Mouse (Mus musculus): ENCODE results near the gene Ifrd2. TPM values are rescaled to one million over a fixed set of nuclear protein-coding genes. Genes with fewer than 3 reads are reported as not detected.

The Ifrd2 gene
- polyA plus RNA-seq, 1 experiment = 45.3 TPM

- Histone ChIP-seq H3K27me3 (ENCODE audit: control insufficient read depth, insufficient read depth, low read length, poor library complexity, severe bottlenecking) (no peaks in the 10 kb centered on the region), H3K9me3 (replicated peaks; ENCODE audit: control insufficient read depth, insufficient read depth, low read length, poor library complexity, severe bottlenecking) (no peaks in the 10 kb centered on the region), H3K27ac (ENCODE audit: insufficient read depth, low read length) (peak within 1 kb of the TSS; percentile 89), H3K9ac (ENCODE audit: low read depth, poor library complexity, severe bottlenecking) (peak within 1 kb of the TSS; percentile 47), H3K4me1 (ENCODE audit: control insufficient read depth, insufficient read depth, low read length) (peaks cover 2% of the 10 kb centered on the region), H3K4me3 (ENCODE audit: low read depth, low read length) (peak within 1 kb of the TSS; percentile 85), H3K36me3 (ENCODE audit: control insufficient read depth, insufficient read depth, low read length, poor library complexity, severe bottlenecking) (peaks cover 10% of the 10 kb centered on the region)
- TF ChIP-seq CTCF (IDR thresholded peaks at IDR 0.05; ENCODE audit: low read depth, low read length) (no peak), POLR2A (IDR thresholded peaks at IDR 0.05; ENCODE audit: insufficient read depth, low read length) (peak; percentile 60), EP300 (IDR thresholded peaks at IDR 0.05; ENCODE audit: insufficient read depth, low read depth, low read length) (no peak)
Measured at GRCm38 (mm10) chr9:107576357-107577107, 10.9 kb upstream of the Ifrd2 start, which contains the start of gene Hyal1. Gene Hyal1 (plus strand): TSS chr9:107576927.

- TF ChIP-seq POLR2A (IDR thresholded peaks at IDR 0.05; ENCODE audit: insufficient read depth, low read length) (no peak), CTCF (IDR thresholded peaks at IDR 0.05; ENCODE audit: low read depth, low read length) (no peak), EP300 (IDR thresholded peaks at IDR 0.05; ENCODE audit: insufficient read depth, low read depth, low read length) (no peak)
- no peaks in the 10 kb centered on the region for H3K36me3 ChIP-seq (ENCODE audit: control insufficient read depth, insufficient read depth, low read length, poor library complexity, severe bottlenecking)
- H3K4me1 ChIP-seq (ENCODE audit: control insufficient read depth, insufficient read depth, low read length) = peaks cover 2% of the 10 kb centered on the region
- H3K4me3 ChIP-seq (ENCODE audit: low read depth, low read length) = no peak overlapping the region; the same call in 1 of the 2 replicates
- H3K9ac ChIP-seq (ENCODE audit: low read depth, poor library complexity, severe bottlenecking) = 0 out of 2 replicates have a peak overlapping the region, but pooled peaks have one; percentile 47
- H3K27me3 ChIP-seq (ENCODE audit: control insufficient read depth, insufficient read depth, low read length, poor library complexity, severe bottlenecking) = no peaks in the 10 kb centered on the region
- H3K9me3 ChIP-seq (replicated peaks; ENCODE audit: control insufficient read depth, insufficient read depth, low read length, poor library complexity, severe bottlenecking) = no peaks in the 10 kb centered on the region
- H3K27ac ChIP-seq (ENCODE audit: insufficient read depth, low read length) = no peak overlapping the region
Measured at GRCm38 (mm10) chr9:107577871-107578270, 9.6 kb upstream of the Ifrd2 start.

- no peaks in the 10 kb centered on the region for H3K27me3 ChIP-seq (ENCODE audit: control insufficient read depth, insufficient read depth, low read length, poor library complexity, severe bottlenecking)
- H3K9ac ChIP-seq (ENCODE audit: low read depth, poor library complexity, severe bottlenecking) = no peak within 1 kb of the TSS
- no peaks in the 10 kb centered on the region for H3K36me3 ChIP-seq (ENCODE audit: control insufficient read depth, insufficient read depth, low read length, poor library complexity, severe bottlenecking)
- H3K27ac ChIP-seq (ENCODE audit: insufficient read depth, low read length) = no peak within 1 kb of the TSS
- peaks cover 2% of the 10 kb centered on the region for H3K4me1 ChIP-seq (ENCODE audit: control insufficient read depth, insufficient read depth, low read length)
- H3K9me3 ChIP-seq (replicated peaks; ENCODE audit: control insufficient read depth, insufficient read depth, low read length, poor library complexity, severe bottlenecking) = no peaks in the 10 kb centered on the region
- H3K4me3 ChIP-seq (ENCODE audit: low read depth, low read length) = no peak within 1 kb of the TSS; the same call in 1 of the 2 replicates
- no peak for TF ChIP-seq EP300 (IDR thresholded peaks at IDR 0.05; ENCODE audit: insufficient read depth, low read depth, low read length)
- no peak for TF ChIP-seq POLR2A (IDR thresholded peaks at IDR 0.05; ENCODE audit: insufficient read depth, low read length)
- TF ChIP-seq CTCF (IDR thresholded peaks at IDR 0.05; ENCODE audit: low read depth, low read length) = no peak
Measured at GRCm38 (mm10) chr9:107578587-107578986, 8.9 kb upstream of the Ifrd2 start, which contains the start of gene Naa80. Gene Naa80 (plus strand): TSS chr9:107578887.

- Histone ChIP-seq H3K27me3 (ENCODE audit: control insufficient read depth, insufficient read depth, low read length, poor library complexity, severe bottlenecking) (no peaks in the 10 kb centered on the region), H3K27ac (ENCODE audit: insufficient read depth, low read length) (no peak overlapping the region), H3K4me3 (ENCODE audit: low read depth, low read length) (no peak overlapping the region), H3K9me3 (replicated peaks; ENCODE audit: control insufficient read depth, insufficient read depth, low read length, poor library complexity, severe bottlenecking) (no peaks in the 10 kb centered on the region), H3K4me1 (ENCODE audit: control insufficient read depth, insufficient read depth, low read length) (peaks cover 2% of the 10 kb centered on the region), H3K36me3 (ENCODE audit: control insufficient read depth, insufficient read depth, low read length, poor library complexity, severe bottlenecking) (no peaks in the 10 kb centered on the region), H3K9ac (ENCODE audit: low read depth, poor library complexity, severe bottlenecking) (no peak overlapping the region)
- TF ChIP-seq POLR2A (IDR thresholded peaks at IDR 0.05; ENCODE audit: insufficient read depth, low read length) = no peak
- TF ChIP-seq EP300 (IDR thresholded peaks at IDR 0.05; ENCODE audit: insufficient read depth, low read depth, low read length) = no peak
- no peak for TF ChIP-seq CTCF (IDR thresholded peaks at IDR 0.05; ENCODE audit: low read depth, low read length)
Measured at GRCm38 (mm10) chr9:107579023-107579900, 8.2 kb upstream of the Ifrd2 start.

- H3K27me3 ChIP-seq (ENCODE audit: control insufficient read depth, insufficient read depth, low read length, poor library complexity, severe bottlenecking) = no peaks in the 10 kb centered on the region
- TF ChIP-seq CTCF (IDR thresholded peaks at IDR 0.05; ENCODE audit: low read depth, low read length) (no peak), EP300 (IDR thresholded peaks at IDR 0.05; ENCODE audit: insufficient read depth, low read depth, low read length) (0 out of 2 replicates have a peak, but pooled peaks have one; percentile 31), POLR2A (IDR thresholded peaks at IDR 0.05; ENCODE audit: insufficient read depth, low read length) (peak; percentile 39)
- H3K9me3 ChIP-seq (replicated peaks; ENCODE audit: control insufficient read depth, insufficient read depth, low read length, poor library complexity, severe bottlenecking) = no peaks in the 10 kb centered on the region
- H3K27ac ChIP-seq (ENCODE audit: insufficient read depth, low read length) = peak within 1 kb of the TSS; percentile 71
- H3K4me1 ChIP-seq (ENCODE audit: control insufficient read depth, insufficient read depth, low read length) = peaks cover 2% of the 10 kb centered on the region
- H3K4me3 ChIP-seq (ENCODE audit: low read depth, low read length) = peak within 1 kb of the TSS; percentile 72
- H3K9ac ChIP-seq (ENCODE audit: low read depth, poor library complexity, severe bottlenecking) = peak within 1 kb of the TSS; percentile 28
- no peaks in the 10 kb centered on the region for H3K36me3 ChIP-seq (ENCODE audit: control insufficient read depth, insufficient read depth, low read length, poor library complexity, severe bottlenecking)
Measured at GRCm38 (mm10) chr9:107580501-107581317, 6.7 kb upstream of the Ifrd2 start, which contains the start of gene Hyal3. Gene Hyal3 (plus strand): TSS chr9:107580818.
